Mouse (Mus musculus) ES-Bruce4 (cell line): ENCODE results near the gene Sgcd.

Experiments used
- CTCF ChIP-seq: IDR thresholded peaks from one replicate; pipeline ENCODE4 v1.8.1; 2011; ENCODE audit warnings: low read depth, low read length
- EP300 ChIP-seq: IDR thresholded peaks from 2 replicates; pipeline ENCODE4 v1.6.1; 2011; ENCODE audit warnings: low read depth, low read length; ENCODE audit not compliant: insufficient read depth
- POLR2A ChIP-seq: IDR thresholded peaks from one replicate; pipeline ENCODE4 v1.8.1; 2011; ENCODE audit warnings: low read length; ENCODE audit not compliant: insufficient read depth

DNA sequence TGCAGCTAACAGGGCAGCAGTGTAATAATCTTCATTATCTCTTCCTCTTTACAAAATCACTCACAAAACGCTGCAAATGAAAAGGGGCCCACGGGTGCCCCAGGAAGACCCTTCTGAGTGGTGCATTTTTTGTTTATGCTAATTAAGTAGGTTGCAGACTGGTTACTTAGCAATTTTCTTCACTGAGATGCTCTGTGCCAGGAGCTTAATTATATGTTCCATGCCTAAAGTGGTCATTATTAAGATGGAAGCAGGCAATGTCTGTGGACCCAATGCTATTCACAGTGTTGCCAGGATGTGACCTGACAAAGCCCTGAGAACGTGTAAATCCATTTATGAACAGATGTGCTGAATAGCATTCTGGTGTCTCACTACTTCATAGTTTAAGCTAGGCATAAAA lies 529.6 kb downstream of the Sgcd start:
- TF ChIP-seq CTCF (no peak), POLR2A (no peak), EP300 (no peak)
